Mouse (Mus musculus): ENCODE results near the gene Lyve1.

Lyve1 gene

GRCm38 (mm10) chr7:110854519-110854918 is 8.5 kb downstream of the Lyve1 start:
- intact Hi-C loops (cut with DNase I): no loop called here

DNA sequence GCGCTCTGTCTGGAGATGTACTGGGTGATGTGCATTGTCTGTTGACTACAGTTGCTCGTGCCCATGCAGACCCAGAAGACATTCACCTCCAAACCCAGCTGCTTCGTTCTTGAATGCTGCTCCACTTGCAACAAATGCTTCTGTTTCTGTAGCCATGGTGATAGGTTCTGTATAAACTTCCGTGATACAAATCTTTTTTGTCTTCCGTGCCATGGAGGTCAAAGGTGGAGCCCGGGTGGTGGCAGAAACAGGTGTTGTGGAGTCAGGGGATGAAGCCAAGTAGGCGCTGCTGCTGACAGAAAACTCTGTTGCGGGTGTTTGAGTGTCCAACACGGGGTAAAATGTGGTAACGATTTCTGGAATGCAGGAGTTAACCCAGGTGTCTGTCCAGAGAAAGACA is 9.4 kb downstream of the Lyve1 start:
- intact Hi-C loops (cut with DNase I): no loop called here

DNA sequence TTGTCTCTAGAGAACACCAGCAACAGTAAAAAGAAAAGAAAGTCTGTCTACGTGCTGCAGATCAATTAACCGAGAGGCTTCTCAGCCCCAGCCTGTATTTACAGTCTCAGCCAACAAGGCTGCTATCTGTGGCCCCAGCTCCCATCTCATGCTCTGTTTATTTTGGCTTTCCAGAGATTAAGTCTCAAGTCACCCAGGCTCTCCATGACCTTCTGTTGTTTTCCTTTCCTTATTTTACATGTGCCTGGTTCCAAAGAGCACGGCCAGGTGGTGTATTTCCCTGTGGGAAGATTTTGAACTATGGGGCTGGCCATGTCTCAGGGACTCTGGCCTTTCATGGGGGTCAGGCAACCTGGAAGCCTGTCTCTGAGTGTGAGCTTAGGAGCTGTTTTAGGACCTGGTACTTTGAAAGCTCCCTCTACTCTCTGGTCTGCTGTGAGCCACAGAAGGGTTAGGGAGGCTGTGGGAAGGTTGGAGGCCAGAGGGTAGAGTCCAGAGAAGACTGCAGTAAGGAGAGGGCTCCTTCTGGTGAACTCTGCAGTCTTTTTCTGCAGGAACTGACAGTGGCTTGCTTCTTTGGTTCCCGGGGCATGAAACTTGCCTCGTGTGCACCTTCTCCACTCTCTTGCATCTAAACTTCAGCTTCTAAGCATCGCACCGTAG is 11.4 kb downstream of the Lyve1 start:
- intact Hi-C loops (cut with DNase I): no loop called here

GRCm38 (mm10) chr7:110848371-110848770 is 14.7 kb downstream of the Lyve1 start:
- intact Hi-C loops (cut with DNase I): no loop called here

DNA sequence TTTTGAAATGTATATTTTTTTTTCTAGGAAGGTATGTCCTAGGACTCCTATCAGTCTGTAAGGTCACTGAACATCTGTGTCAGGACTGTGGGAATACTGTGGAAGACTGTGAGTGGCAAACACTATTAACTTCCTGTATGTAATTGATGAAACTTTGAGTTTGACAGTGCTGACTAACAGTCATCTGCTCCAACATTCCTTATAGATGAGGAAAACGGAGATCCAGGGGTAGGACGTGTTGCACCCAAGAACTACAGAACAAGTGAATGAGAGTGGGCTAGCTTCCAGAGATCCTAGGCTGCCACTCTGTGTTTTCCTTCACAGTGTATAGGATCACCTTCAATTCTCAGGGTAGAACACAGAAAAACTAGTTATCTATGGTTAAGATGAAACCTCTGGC is 15.7 kb downstream of the Lyve1 start:
- intact Hi-C loops (cut with DNase I): no loop called here

DNA sequence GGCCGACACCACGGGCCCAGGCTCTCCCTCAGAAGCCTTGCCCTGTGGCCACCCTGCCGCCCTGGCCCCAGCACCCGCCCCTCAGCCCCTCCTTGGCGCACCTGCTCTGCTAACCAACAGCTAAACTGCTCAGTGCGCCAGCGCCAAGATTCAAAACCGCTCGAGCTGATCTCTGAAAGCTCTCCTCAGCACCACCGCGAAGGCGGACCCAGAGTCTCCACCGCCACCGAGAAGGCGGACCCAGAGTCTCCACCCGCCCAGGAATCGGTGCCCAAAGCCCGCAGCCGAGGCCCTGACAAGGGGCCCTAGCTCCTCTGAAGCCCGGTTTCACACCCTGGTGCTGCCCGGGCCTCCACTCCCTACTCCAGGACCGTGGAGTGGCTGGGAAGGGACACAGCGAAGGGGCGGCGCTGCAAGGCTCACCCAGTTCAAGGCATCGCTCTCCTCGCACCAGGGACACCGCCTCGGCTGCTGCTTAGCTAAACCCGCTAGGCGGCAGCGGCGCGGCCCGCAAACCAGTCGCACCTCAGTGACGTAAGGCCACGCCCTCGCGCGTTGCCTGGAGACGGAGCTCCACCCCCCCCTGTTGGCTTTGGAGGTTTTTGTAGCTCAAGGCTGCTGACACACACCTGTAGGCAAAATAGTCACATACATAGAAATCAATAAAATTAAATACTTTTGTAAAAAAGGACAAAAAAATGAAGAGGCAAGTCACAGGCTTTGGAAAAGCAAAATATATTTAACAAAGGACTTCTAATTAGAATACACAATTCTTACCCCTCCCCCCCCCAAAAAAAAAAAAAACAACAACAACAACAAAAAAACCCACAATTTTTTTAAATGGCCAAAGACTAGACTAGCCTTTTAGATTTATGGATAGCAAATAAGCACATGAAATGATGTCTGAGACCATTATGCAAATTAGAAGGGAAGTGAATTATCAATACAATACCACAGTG is 18.8 kb downstream of the Lyve1 start, which contains the start of gene Rnf141:
Rnf141 (minus strand) TSS at position 542 of the 959 bp plus-strand sequence.
- intact Hi-C loops (cut with DNase I): no loop called here

DNA sequence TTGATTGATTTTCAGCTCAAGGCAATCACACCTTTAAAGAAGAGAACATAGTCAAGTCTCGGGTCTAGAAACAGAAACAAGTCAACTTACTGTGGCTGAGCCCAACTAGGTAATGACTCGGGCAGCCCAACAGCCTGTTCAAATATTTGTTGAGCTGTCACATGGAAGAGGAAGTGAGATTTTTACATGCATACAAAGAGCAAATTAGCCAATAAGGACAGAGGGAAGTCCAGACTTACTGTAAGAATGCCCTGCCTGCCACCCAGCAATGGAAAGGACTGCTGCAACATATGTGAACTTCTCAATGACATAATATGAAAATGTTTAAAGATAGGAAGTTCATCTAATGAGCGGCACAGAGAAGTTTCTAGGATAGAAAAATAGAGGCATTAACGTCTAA is 22.7 kb downstream of the Lyve1 start:
- intact Hi-C loops (cut with DNase I): no loop called here

DNA sequence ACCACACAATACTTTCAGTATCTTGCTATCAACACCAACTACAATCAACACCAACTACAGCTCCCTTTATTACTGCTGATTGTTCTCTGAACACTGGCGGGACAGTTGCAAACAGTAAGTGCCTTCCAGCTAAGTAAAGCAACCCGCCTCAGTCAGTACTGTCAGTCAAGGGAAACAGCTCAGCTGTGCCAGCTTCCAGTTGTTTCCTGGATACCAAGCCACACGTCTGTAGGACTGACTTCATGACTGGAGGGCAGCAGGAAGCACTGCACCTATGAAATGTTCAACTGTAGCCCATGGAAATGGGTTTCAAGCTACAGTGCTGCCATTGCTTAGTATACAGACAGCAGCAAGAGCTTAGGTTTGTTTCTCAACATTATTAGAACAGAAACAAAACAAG is 28.5 kb downstream of the Lyve1 start:
- intact Hi-C loops (cut with DNase I): no loop called here

DNA sequence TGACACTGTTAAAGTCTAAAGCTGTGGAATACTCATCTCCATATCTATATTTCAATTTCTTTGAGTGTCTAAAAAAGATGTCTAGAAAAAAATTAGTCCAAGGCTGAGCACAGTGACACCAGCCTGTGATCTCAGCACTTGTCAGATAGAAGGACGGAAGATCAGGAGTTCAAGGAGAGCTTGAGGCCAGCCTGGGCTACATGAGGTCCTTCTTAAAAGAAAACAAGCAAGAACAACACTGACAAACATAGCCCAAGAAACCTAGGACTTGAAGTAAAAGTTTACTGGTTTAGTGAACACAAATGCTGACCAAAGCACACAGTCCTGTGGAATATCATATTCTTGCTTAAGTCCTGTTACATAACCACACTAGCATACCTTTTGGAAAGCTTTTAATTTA is 29.0 kb downstream of the Lyve1 start:
- intact Hi-C loops (cut with DNase I): no loop called here

DNA sequence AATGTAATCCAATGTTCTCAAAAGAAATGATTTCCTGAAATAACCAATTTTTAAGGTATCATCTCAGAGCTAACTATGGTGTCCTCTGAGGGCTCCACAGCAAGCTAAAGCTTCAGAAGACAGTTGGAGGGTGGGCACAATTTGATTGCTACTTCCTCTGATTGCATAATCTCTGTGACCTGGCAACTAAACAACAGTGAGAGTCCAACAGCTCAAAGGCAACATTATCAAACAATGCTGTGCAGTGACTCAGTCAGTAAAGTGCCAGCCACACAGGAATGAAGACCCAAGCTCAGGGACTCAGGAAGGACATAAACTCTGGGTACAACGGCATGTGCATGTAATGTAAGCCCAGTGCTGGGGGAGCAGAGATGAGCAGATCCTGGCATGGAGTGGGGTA is 30.0 kb downstream of the Lyve1 start:
- intact Hi-C loops (cut with DNase I): no loop called here

DNA sequence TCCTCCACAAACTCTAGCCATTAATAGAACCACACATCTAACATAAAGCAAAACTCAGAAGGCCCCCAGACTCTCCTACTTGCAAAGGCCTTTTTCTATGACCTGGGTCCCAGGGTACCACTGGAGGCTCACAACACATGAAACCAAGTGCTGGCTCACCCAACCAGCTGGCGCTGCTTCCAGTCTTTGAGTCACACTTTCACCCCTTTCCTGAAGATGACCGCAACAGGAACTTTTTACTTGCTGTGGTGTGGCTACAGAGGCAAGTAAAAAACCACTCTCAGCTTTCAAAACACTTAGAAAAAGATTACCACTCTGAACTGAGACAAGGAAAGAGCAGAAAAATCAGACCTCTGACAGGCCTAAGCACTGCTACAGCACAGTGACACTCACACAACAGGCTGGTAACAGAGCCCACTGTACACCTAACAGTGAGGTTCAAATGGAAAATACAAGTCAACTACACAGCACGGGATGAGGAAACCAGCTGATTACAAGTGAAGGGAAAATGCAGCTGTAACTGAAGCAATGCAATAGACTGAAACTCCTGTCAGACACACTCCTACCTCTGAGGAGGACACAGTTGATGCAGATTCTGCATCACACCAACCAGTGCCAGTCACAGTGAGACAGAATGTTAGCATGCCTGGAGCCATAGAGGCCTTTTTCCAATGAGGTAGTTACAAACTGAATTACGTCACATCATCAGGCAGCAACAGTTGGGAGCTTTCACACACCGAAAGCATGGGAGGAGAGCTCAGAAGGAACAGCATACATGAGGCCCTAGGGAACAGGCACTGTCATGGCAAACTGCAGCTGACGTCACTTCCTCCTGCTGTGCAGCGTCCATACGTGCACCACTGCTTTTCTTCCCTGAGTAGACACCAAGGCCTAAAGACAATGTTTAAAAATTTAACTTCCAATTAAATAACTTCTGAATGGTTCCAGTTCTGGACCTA is 38.8 kb downstream of the Lyve1 start:
- intact Hi-C loops (cut with DNase I): no loop called here

GRCm38 (mm10) chr7:110823593-110823992 is 39.4 kb downstream of the Lyve1 start:
- intact Hi-C loops (cut with DNase I): no loop called here

- intact Hi-C loops (cut with DNase I): no loop called here
Measured at GRCm38 (mm10) chr7:110823076-110823475, 40.0 kb downstream of the Lyve1 start.

DNA sequence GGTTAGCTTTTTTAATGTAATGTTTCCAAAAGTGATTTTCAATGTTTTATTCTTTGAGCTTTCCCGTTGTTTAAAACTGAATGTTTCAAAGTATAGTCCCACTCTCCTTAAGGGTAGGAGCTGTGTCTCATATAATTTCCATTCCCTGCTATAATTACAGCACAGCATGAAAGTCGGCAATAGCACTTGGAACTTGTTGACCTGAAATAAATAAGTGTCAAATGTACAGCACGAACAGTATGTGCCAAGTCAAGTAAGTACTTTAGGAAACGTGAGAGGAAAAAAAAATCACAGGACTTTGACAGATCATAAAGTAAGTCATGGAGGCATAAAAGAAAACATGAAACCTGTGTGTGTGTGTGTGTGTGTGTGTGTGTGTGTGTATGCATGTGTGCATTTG is 41.0 kb downstream of the Lyve1 start:
- intact Hi-C loops (cut with DNase I): no loop called here

DNA sequence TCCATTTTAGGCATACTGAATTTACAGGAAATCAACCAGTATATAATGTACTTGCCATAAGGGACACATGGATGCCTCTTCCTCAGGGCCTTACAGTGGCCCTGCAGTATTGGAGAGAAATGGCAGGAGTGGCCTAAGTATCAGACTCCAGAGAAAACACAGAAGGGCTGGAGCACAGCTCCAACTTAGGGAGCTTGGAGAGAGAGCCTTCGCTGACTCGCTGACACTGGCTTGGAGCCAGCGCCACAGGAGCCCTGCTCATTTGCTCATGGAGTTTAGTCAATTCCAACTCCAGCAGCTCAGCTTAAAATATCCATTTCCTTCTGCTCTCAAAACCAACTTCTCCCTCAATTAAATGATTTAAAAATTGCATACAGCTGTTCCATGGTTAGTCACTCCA is 41.4 kb downstream of the Lyve1 start:
- intact Hi-C loops (cut with DNase I): no loop called here

DNA sequence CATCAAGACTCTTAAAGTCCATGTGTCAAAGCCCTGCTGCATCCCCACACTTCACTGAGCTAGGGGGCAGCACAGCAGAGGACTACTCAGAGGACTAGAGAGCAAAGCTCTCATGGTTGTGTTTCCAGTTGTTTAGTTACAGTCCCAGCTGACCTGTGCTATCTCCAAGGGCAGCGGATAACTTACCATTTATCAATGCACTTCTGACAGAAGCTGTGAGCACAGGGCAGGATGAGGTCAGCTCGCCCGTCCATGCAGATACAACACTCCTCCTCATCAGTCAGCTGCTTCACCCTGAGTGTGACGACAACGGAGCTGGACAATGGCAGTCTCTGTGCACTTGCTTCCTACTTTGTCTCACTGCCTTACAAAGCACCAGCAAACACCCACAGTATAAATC is 42.0 kb downstream of the Lyve1 start:
- intact Hi-C loops (cut with DNase I): no loop called here

DNA sequence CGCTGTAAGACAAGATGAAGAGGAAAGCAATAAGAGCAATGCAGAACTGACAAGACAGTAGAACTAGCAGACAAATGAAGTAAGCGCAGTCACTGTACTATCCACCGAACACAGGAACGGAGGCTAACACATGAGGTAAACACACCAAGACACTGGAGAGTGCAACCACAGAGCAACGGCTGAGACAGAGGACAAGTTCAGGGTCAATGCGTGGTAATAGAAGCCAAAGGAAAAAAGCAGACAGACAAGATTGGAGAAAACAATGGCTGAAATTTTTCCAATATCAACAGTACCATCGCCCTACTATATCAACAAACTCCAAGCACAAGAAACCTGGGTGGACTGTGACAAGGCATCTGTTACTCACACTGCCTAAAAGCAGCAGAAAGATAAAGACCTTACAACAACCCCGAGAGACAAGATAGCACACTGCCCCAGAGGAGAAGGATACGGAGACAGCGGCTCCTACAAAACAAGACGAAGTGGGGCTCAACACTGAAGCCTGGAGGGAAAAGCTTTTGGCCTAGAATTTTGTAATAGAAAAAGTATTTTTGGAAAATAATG is 44.2 kb downstream of the Lyve1 start:
- intact Hi-C loops (cut with DNase I): no loop called here

- intact Hi-C loops (cut with DNase I): no loop called here
Measured at GRCm38 (mm10) chr7:110818206-110818605, 44.8 kb downstream of the Lyve1 start.

DNA sequence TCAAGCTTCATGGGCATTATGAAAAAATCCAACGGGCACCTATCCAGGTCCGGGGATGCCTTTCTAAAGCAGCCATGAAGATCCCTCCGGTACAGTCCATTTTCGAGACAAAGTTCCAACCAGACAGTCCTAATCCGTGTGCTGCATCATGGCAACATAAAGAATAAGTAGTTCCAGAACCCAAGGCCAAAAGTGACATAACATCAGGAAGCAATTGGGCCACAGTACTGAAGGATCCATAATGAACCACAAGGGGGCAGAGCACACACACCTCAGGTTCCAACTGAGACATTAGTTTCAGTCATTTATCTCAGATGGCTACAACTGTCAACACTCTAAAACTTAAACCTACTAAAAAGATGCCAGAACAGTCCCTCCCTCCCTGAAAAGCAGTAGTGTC is 47.0 kb downstream of the Lyve1 start:
- intact Hi-C loops (cut with DNase I): loop anchor here (1.0 to 2.0 kb wide), 2 partner anchors 115 to 199 kb away; no protein-coding TSS in a partner anchor

DNA sequence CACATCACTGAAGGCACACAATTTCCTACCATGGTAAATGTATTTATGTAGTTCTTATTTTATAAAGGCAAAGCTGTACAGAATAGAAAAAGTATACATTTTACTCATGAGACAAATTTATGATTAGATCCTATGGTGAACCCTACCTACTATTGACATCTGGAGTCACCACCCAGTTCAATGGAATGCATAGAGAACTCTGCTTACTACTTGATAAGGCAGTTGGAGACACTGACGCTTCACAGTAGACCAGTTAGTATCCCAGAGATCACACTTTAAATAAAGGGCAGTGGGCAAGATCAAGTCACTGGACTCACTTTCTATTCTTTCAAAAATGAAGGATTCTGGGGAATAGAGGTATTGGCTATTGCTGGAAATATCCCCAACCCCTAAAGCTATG is 49.1 kb downstream of the Lyve1 start:
- intact Hi-C loops (cut with DNase I): no loop called here

DNA sequence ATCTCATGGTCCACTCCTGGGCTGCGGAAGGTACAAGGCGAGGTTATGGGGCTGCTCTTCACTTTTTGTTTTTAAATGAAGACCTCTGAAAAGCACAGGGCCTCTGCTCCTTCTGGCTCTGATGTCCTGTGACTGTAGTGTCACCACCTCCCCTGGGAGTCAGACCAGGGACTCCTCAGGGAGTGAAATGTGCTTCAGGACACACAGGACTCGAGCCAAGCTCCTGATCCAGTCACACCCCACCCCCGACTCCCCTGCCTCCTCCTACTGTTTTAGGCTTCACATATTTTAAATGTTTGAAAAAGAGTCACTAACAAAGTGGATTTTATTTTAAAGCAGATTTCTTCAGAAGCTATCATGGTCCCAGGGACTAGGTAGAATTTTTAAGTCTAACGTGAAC is 51.5 kb downstream of the Lyve1 start:
- intact Hi-C loops (cut with DNase I): no loop called here
